Mouse (Mus musculus) heart, embryonic 10.5 days (tissue): ENCODE results near the gene Rab11fip3. TPM values are rescaled to one million over a fixed set of nuclear protein-coding genes. Genes with fewer than 3 reads are reported as not detected.
"Not testable (repeated sequence)": the region's sequence is repeated elsewhere in the genome, so short reads cannot be mapped to it uniquely, and the experiment has no call there.

ENCODE experiments used
- DNase-seq: peaks from one replicate; pipeline ENCODE4 v3.0.0-alpha.2; 2017; ENCODE audit warnings: low spot score
- H3K27ac ChIP-seq: fragments of 300-500 bp; sonication (generic); 2 replicates; pipeline ENCODE4 v1.5.1; 2016; ENCODE audit warnings: mild to moderate bottlenecking
- H3K27me3 ChIP-seq: fragments of 300-500 bp; sonication (generic); 2 replicates; pipeline ENCODE4 v1.6.1; 2016; ENCODE audit warnings: mild to moderate bottlenecking; ENCODE audit not compliant: poor library complexity, insufficient read depth, severe bottlenecking
- H3K36me3 ChIP-seq: fragments of 300-500 bp; sonication (generic); 2 replicates; pipeline ENCODE4 v1.6.1; 2016; ENCODE audit warnings: mild to moderate bottlenecking, moderate library complexity
- H3K4me1 ChIP-seq: fragments of 300-500 bp; sonication (generic); 2 replicates; pipeline ENCODE4 v1.6.1; 2016; ENCODE audit warnings: mild to moderate bottlenecking
- H3K4me3 ChIP-seq: fragments of 300-500 bp; sonication (generic); 2 replicates; pipeline ENCODE4 v1.5.1; 2016; ENCODE audit warnings: mild to moderate bottlenecking, moderate library complexity
- H3K9me3 ChIP-seq: fragments of 300-500 bp; sonication (generic); 2 replicates; pipeline ENCODE4 v1.6.1; 2016; ENCODE audit warnings: mild to moderate bottlenecking, moderate library complexity
- WGBS: fragments of 180-500 bp; shearing (Covaris S2); methylation state at CpG from one replicate; pipeline ENCODE4 v1.1.7; 2016; 5-methylcytosine and 5-hydroxymethylcytosine counted together
- polyA plus RNA-seq: library from polyadenylated mRNA; unstranded; fragments of >200 nt; fragmentation: Nextera tagmentation; extraction: Ambion mirVana; gene quantifications from 2 replicates; pipeline ENCODE4 v1.2.1, GENCODE M21; 2016

Rab11fip3 gene
- polyA plus RNA-seq = 12.3 and 16.6 TPM in 2 replicates

GRCm38 (mm10) chr17:26068831-26069739 is at the start of gene Rab11fip3:
Gene Rab11fip3 (minus strand): TSS chr17:26069555.
- peaks cover 54% of the 10 kb centered on the region for H3K4me1 ChIP-seq
- WGBS = under 1% methylated on average over 94 of the region's 94 CpGs

GRCm38 (mm10) chr17:26116503-26117258 is 47.3 kb upstream of the Rab11fip3 start:
- H3K36me3 ChIP-seq = no peaks in the 10 kb centered on the region
- peaks cover 17% of the 10 kb centered on the region for H3K4me1 ChIP-seq
- no peak overlapping the region for H3K4me3 ChIP-seq
- H3K27ac ChIP-seq = no peak overlapping the region
- 82% methylated on average over 17 of the region's 17 CpGs for WGBS
- H3K27me3 ChIP-seq = peaks cover 85% of the 10 kb centered on the region
- no peak for DNase-seq
- no peaks in the 10 kb centered on the region for H3K9me3 ChIP-seq

More at GRCm38 (mm10) chr17:26068831-26069739, at the start of gene Rab11fip3:
- H3K36me3 ChIP-seq = peaks cover 7% of the 10 kb centered on the region
- peaks cover 18% of the 10 kb centered on the region; the same call in 1 of the 2 replicates for H3K27me3 ChIP-seq
- peak within 1 kb of the TSS; percentile 92 for H3K4me3 ChIP-seq
- DNase-seq = peak; percentile 92
- H3K9me3 ChIP-seq = no peaks in the 10 kb centered on the region
- H3K27ac ChIP-seq = peak within 1 kb of the TSS; percentile 91

GRCm38 (mm10) chr17:26115956-26116487 is 46.7 kb upstream of the Rab11fip3 start:
- 60% methylated on average over 1 of the region's 3 CpGs for WGBS

GRCm38 (mm10) chr17:26115205-26115898 is 46.0 kb upstream of the Rab11fip3 start:
- Histone ChIP-seq H3K27me3 (peaks cover 98% of the 10 kb centered on the region), H3K4me3 (no peak overlapping the region), H3K27ac (no peak overlapping the region), H3K9me3 (no peaks in the 10 kb centered on the region), H3K4me1 (peaks cover 25% of the 10 kb centered on the region), H3K36me3 (no peaks in the 10 kb centered on the region)
- DNase-seq = no peak
- 76% methylated on average over 7 of the region's 7 CpGs for WGBS

More at GRCm38 (mm10) chr17:26115956-26116487, 46.7 kb upstream of the Rab11fip3 start:
- Histone ChIP-seq H3K9me3 (no peaks in the 10 kb centered on the region), H3K27me3 (peaks cover 91% of the 10 kb centered on the region), H3K27ac (no peak overlapping the region), H3K4me3 (no peak overlapping the region), H3K4me1 (peaks cover 21% of the 10 kb centered on the region), H3K36me3 (no peaks in the 10 kb centered on the region)
- no peak for DNase-seq

- WGBS = 62% methylated on average over 7 of the region's 7 CpGs
- peaks cover 93% of the 10 kb centered on the region for H3K27me3 ChIP-seq
- DNase-seq = not testable (repeated sequence)
These were observed 45.1 kb upstream of the Rab11fip3 start for GRCm38 (mm10) chr17:26114461-26114860.

GRCm38 (mm10) chr17:26114061-26114460 is 44.7 kb upstream of the Rab11fip3 start:
- H3K27ac ChIP-seq = no peak overlapping the region
- no peaks in the 10 kb centered on the region for H3K9me3 ChIP-seq
- H3K36me3 ChIP-seq = no peaks in the 10 kb centered on the region
- WGBS = 11% methylated on average over 8 of the region's 8 CpGs
- peaks cover 19% of the 10 kb centered on the region for H3K4me1 ChIP-seq
- no peak for DNase-seq
- H3K27me3 ChIP-seq = peaks cover 89% of the 10 kb centered on the region
- peak overlapping the region; percentile 90 for H3K4me3 ChIP-seq

More at GRCm38 (mm10) chr17:26114461-26114860, 45.1 kb upstream of the Rab11fip3 start:
- not testable (repeated sequence) for H3K27ac ChIP-seq, H3K9me3 ChIP-seq, H3K36me3 ChIP-seq, H3K4me3 ChIP-seq
- H3K4me1 ChIP-seq = peaks cover 19% of the 10 kb centered on the region

- WGBS = under 1% methylated on average over 75 of the region's 75 CpGs
- Histone ChIP-seq H3K27me3 (peaks cover 82% of the 10 kb centered on the region), H3K27ac (peak within 1 kb of the TSS; percentile 82), H3K9me3 (no peaks in the 10 kb centered on the region), H3K36me3 (no peaks in the 10 kb centered on the region), H3K4me3 (peak within 1 kb of the TSS; percentile 90), H3K4me1 (peaks cover 19% of the 10 kb centered on the region)
- peak; percentile 88 for DNase-seq
These were observed 44.0 kb upstream of the Rab11fip3 start, which contains the start of gene Tmem8 for GRCm38 (mm10) chr17:26113181-26113948. Gene Tmem8 (plus strand): TSS chr17:26113299.

GRCm38 (mm10) chr17:26112751-26113150 is 43.4 kb upstream of the Rab11fip3 start:
- peak overlapping the region; percentile 90 for H3K4me3 ChIP-seq
- peaks cover 76% of the 10 kb centered on the region for H3K27me3 ChIP-seq
- no peaks in the 10 kb centered on the region for H3K36me3 ChIP-seq
- WGBS = 18% methylated on average over 14 of the region's 14 CpGs
- H3K9me3 ChIP-seq = no peaks in the 10 kb centered on the region
- H3K27ac ChIP-seq = no peak overlapping the region
- no peak for DNase-seq
- H3K4me1 ChIP-seq = peaks cover 19% of the 10 kb centered on the region

- WGBS = 22% methylated on average over 4 of the region's 4 CpGs
- no peak for DNase-seq
- H3K27ac ChIP-seq = no peak overlapping the region
- H3K27me3 ChIP-seq = peaks cover 66% of the 10 kb centered on the region
- peaks cover 19% of the 10 kb centered on the region for H3K4me1 ChIP-seq
- H3K9me3 ChIP-seq = no peaks in the 10 kb centered on the region
- no peak overlapping the region for H3K4me3 ChIP-seq
- H3K36me3 ChIP-seq = no peaks in the 10 kb centered on the region
These were observed 42.4 kb upstream of the Rab11fip3 start for GRCm38 (mm10) chr17:26111722-26112121.

GRCm38 (mm10) chr17:26111024-26111423 is 41.7 kb upstream of the Rab11fip3 start:
- no peaks in the 10 kb centered on the region for H3K9me3 ChIP-seq
- H3K27me3 ChIP-seq = peaks cover 59% of the 10 kb centered on the region
- no peak overlapping the region for H3K27ac ChIP-seq
- 4% methylated on average over 4 of the region's 4 CpGs for WGBS
- H3K4me1 ChIP-seq = peaks cover 19% of the 10 kb centered on the region
- H3K4me3 ChIP-seq = no peak overlapping the region
- no peaks in the 10 kb centered on the region for H3K36me3 ChIP-seq
- no peak for DNase-seq

- 28% methylated on average over 4 of the region's 4 CpGs for WGBS
- no peaks in the 10 kb centered on the region for H3K36me3 ChIP-seq
- no peak overlapping the region for H3K4me3 ChIP-seq
- no peaks in the 10 kb centered on the region for H3K9me3 ChIP-seq
- H3K27me3 ChIP-seq = peaks cover 50% of the 10 kb centered on the region
- peaks cover 19% of the 10 kb centered on the region for H3K4me1 ChIP-seq
- no peak for DNase-seq
- H3K27ac ChIP-seq = no peak overlapping the region
These were observed 40.8 kb upstream of the Rab11fip3 start for GRCm38 (mm10) chr17:26110156-26110555.
